Mouse (Mus musculus) heart, embryonic 10.5 days (tissue): ENCODE measurements around the gene Irgq. TPM values are rescaled to one million over a fixed set of nuclear protein-coding genes. Genes with fewer than 3 reads are reported as not detected.
"Not testable (repeated sequence)": the region's sequence is repeated elsewhere in the genome, so short reads cannot be mapped to it uniquely, and the experiment has no call there.

ENCODE experiments used
- DNase-seq: peaks from one replicate; pipeline ENCODE4 v3.0.0-alpha.2; 2017; ENCODE audit warnings: low spot score
- H3K27ac ChIP-seq: fragments of 300-500 bp; sonication (generic); 2 replicates; pipeline ENCODE4 v1.5.1; 2016; ENCODE audit warnings: mild to moderate bottlenecking
- H3K27me3 ChIP-seq: fragments of 300-500 bp; sonication (generic); 2 replicates; pipeline ENCODE4 v1.6.1; 2016; ENCODE audit warnings: mild to moderate bottlenecking; ENCODE audit not compliant: poor library complexity, insufficient read depth, severe bottlenecking
- H3K36me3 ChIP-seq: fragments of 300-500 bp; sonication (generic); 2 replicates; pipeline ENCODE4 v1.6.1; 2016; ENCODE audit warnings: mild to moderate bottlenecking, moderate library complexity
- H3K4me1 ChIP-seq: fragments of 300-500 bp; sonication (generic); 2 replicates; pipeline ENCODE4 v1.6.1; 2016; ENCODE audit warnings: mild to moderate bottlenecking
- H3K4me3 ChIP-seq: fragments of 300-500 bp; sonication (generic); 2 replicates; pipeline ENCODE4 v1.5.1; 2016; ENCODE audit warnings: mild to moderate bottlenecking, moderate library complexity
- H3K9me3 ChIP-seq: fragments of 300-500 bp; sonication (generic); 2 replicates; pipeline ENCODE4 v1.6.1; 2016; ENCODE audit warnings: mild to moderate bottlenecking, moderate library complexity
- whole genome bisulfite sequencing: fragments of 180-500 bp; shearing (Covaris S2); methylation state at CpG from one replicate; pipeline ENCODE4 v1.1.7; 2016; 5-methylcytosine and 5-hydroxymethylcytosine counted together
- polyA plus RNA-seq: library from polyadenylated mRNA; unstranded; fragments of >200 nt; fragmentation: Nextera tagmentation; extraction: Ambion mirVana; gene quantifications from 2 replicates; pipeline ENCODE4 v1.2.1, GENCODE M21; 2016

The Irgq gene
- polyA plus RNA-seq, 1 experiment from 2014 or later, result 5.7 TPM

DNA sequence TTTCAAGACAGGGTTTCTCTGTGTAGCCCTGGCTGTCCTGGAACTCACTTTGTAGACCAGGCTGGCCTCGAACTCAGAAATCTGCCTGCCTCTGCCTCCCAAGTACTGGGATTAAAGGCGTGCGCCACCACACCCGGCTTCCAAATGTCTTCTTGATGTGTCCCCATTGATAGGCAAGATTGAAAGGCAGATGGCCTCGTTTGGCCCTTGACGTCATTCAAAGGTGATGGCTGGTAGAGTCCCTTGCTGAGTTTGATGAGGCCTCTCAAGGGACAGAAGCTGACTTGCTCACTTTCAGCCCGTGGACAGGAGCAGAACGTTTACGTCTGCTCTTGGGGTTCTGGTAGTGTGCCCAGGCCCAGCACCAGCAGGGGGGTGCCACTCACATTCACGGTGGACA, 10.4 kb upstream of the Irgq start:
- DNase-seq, H3K4me1 ChIP-seq, H3K9me3 ChIP-seq, H3K27ac ChIP-seq, H3K27me3 ChIP-seq, H3K4me3 ChIP-seq: not testable (repeated sequence)
- 88% methylated on average over 10 of the region's 10 CpGs for WGBS
- H3K36me3 ChIP-seq, result peaks cover 24% of the 10 kb centered on the region

DNA sequence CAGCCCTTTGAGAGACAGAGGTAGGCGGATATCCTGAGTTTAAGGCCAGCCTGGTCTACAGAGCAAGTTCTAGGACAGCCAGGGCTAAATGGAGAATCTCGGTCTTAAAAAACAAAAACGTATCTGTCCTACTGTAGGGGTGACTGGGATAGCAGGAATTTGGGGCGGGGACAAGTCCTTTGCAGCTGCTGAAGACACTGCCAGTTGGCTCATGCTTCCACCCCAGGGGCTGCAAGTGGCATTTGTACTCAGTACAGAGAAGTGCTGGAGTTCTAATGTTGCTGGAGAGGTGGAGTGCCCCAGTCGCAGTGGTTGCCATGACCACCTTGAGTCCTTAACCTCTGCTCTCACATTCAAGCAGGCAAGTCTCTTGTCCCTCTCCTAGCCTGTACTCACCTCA, 7.7 kb upstream of the Irgq start:
- no peak for DNase-seq
- Histone ChIP-seq H3K27ac (no peak overlapping the region), H3K4me3 (no peak overlapping the region), H3K9me3 (no peaks in the 10 kb centered on the region), H3K36me3 (0 out of 2 replicates have a peak, but pooled peaks cover 3% of the 10 kb centered on the region), H3K4me1 (no peaks in the 10 kb centered on the region), H3K27me3 (no peaks in the 10 kb centered on the region)
- WGBS, result 57% methylated on average over 5 of the region's 5 CpGs

DNA sequence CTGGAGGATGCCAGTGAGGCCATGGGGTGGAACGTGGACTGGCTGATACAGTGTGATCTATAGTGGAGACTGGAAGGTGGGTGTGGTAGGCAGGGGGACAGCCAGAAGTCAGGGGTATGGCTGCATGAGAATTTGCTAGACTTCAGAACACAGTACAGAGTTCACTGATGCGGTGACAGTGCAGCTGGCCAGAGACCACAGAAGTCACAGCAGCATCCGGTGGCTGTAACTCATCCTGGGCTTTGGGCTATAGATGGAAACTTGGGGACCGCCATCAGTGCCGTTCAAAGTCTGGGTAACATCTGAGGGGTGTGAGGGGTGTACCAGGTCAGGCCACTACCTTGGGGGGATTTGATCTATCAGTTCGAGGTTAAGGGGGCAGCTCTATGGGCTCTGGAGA, 6.8 kb upstream of the Irgq start:
- Histone ChIP-seq H3K36me3 (no peaks in the 10 kb centered on the region), H3K9me3 (no peaks in the 10 kb centered on the region), H3K4me3 (no peak overlapping the region), H3K27me3 (no peaks in the 10 kb centered on the region), H3K4me1 (no peaks in the 10 kb centered on the region), H3K27ac (no peak overlapping the region)
- no peak for DNase-seq
- WGBS, result 79% methylated on average over 6 of the region's 6 CpGs

DNA sequence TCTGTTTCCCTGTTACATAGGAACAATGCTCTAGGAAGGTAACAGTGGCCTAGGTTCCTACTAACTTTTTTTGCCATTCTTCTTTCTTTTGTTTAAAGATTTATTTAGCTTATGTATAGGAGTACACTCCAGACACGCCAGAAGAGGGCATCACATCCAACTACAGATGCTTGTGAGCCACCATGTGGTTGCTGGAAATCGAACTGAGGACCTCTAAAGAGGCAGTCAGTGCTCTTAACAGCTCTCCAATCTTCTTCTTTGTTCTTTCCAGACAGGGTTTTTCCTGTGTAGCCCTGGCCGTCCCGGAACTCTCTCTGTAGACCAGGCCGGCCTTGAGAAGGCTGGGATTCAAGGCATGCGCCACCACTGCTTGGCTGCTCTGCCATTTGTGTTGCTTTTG, 5.5 kb upstream of the Irgq start:
- Histone ChIP-seq H3K4me1 (peaks cover 7% of the 10 kb centered on the region), H3K27me3 (no peaks in the 10 kb centered on the region), H3K27ac (no peak overlapping the region), H3K4me3 (no peak overlapping the region), H3K9me3 (no peaks in the 10 kb centered on the region), H3K36me3 (no peaks in the 10 kb centered on the region)
- no peak for DNase-seq
- WGBS, result 82% methylated on average over 6 of the region's 6 CpGs

DNA sequence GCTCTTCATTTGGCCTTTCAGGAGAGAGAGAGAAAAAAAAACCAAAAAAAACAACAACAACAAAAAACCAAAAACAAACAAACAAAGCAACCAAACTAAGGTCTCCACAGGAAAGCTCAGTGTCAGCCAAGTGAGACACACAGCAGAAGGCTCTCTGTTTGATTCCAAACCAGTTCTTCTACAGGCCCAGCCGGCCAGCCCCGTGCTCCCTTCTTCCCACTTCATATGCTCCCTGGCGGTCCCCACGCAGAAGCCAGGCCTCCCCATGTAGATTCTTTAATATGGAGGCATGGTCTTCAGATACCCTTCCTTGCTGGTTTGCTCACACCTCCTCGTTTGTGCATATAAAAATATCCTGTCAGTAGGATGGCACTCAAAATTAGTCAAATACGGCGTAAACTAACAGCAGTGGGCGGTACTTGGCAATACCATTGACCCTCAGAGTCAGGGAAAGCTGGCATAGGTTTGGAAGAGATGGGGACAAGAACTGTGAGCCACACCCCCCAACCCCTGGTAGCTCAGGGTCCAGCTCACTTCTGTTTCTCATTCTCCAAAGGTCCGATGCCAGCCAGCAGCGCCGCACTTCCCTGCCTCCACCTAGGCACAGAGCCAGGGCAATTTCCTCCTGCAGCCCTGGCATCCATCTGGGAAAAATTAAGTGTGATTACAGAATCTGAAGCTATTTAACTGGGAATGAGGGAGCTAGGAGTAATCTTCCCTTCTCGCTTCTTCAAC, 4.6 kb upstream of the Irgq start:
- no peak for DNase-seq
- 80% methylated on average over 12 of the region's 12 CpGs for WGBS
- H3K4me3 ChIP-seq, result no peak overlapping the region

DNA sequence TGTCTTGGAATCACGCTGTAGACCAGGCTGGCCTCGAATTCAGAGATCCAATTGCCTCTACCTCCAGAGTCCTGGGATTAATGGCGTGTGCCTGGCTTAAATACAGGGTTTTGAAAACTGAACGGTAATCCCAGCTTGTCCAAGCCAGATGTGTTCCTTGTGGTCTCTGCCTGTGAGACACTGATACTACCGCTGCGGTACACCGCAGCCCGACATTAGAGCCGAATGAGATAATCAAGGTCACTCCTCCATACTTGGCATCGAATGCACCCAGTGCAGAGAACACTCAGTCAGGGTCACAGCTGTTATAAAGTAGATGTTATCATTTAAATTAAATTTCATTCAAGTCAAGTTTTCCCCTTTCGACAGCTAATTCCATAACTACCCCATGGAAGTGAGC, 1.6 kb upstream of the Irgq start:
- no peak for DNase-seq
- H3K27me3 ChIP-seq, result peaks cover 10% of the 10 kb centered on the region
- no peak overlapping the region for H3K27ac ChIP-seq
- H3K9me3 ChIP-seq, result no peaks in the 10 kb centered on the region
- WGBS, result 92% methylated on average over 11 of the region's 11 CpGs
- no peak overlapping the region for H3K4me3 ChIP-seq
- H3K36me3 ChIP-seq, result peaks cover 12% of the 10 kb centered on the region
- H3K4me1 ChIP-seq, result peaks cover 18% of the 10 kb centered on the region

More for the DNA sequence above, 4.6 kb upstream of the Irgq start:
- Histone ChIP-seq H3K36me3 (no peaks in the 10 kb centered on the region), H3K9me3 (no peaks in the 10 kb centered on the region), H3K4me1 (peaks cover 7% of the 10 kb centered on the region), H3K27me3 (no peaks in the 10 kb centered on the region), H3K27ac (no peak overlapping the region)

DNA sequence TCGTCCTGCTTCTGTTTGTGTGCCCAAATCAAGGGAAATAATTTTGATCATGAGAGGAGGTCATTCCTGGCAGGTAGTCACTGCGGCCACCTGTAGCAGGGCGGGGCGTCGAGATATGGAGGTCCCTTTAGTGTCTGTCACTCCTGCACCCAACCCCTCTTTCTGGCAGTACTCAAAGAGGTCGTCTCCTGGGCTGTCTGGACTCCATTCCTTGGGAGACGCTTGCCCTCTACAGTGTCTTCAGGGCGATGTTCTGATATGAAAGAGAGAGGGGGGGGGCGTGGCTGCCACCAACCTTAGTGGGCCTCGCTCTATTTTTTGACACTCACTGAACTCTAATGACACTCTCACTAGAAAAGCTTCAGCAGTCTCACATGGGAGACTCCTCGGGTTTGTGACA, 909 bp upstream of the Irgq start:
- peak overlapping the region; percentile 75 for H3K4me3 ChIP-seq
- H3K36me3 ChIP-seq, result peaks cover 17% of the 10 kb centered on the region
- WGBS, result 52% methylated on average over 11 of the region's 11 CpGs
- H3K27ac ChIP-seq, result peak overlapping the region; percentile 97
- peaks cover 17% of the 10 kb centered on the region for H3K27me3 ChIP-seq
- no peaks in the 10 kb centered on the region for H3K9me3 ChIP-seq
- no peak for DNase-seq
- H3K4me1 ChIP-seq, result peaks cover 23% of the 10 kb centered on the region

DNA sequence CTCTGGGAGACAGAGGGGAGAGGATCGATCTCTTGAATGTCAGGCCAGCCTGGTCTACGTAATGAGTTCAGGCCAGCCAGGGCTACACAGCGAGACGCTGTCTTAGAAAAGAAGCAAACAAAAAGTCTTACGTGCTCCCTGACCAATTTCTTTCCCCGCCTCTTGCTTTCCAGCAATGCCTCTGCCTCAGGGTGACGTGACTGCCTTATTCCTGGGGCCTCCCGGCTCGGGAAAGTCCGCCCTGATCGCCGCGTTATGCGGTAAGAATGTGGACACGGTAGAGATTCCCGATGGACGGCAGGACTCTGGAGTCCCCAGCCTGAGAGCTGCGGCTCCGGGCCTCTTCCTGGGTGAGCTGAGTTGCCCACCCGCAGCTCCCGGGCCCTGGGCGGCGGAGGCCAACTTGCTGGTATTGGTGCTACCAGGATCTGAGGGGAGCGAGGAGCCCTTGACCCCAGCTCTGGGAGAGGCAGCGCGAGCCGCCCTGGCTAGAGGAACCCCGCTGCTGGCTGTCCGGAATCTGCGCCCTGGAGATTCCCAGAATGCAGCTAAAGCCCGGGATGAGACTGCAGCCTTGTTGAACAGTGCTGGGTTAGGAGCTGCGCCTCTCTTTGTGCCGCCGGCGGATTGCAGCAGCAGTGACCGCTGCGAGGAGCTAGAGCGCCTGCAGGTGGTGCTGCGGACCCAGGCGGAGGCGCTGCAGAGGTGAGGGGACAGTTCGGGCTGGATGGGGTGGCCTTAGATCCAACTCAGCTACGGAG, 902 bp downstream of the Irgq start:
- no peaks in the 10 kb centered on the region for H3K9me3 ChIP-seq
- peaks cover 23% of the 10 kb centered on the region for H3K4me1 ChIP-seq
- peak overlapping the region; percentile 97 for H3K27ac ChIP-seq
- peak overlapping the region; percentile 75 for H3K4me3 ChIP-seq
- DNase-seq, result peak; percentile 93
- 2% methylated on average over 43 of the region's 43 CpGs for WGBS
- peaks cover 29% of the 10 kb centered on the region for H3K36me3 ChIP-seq
- H3K27me3 ChIP-seq, result peaks cover 30% of the 10 kb centered on the region

DNA sequence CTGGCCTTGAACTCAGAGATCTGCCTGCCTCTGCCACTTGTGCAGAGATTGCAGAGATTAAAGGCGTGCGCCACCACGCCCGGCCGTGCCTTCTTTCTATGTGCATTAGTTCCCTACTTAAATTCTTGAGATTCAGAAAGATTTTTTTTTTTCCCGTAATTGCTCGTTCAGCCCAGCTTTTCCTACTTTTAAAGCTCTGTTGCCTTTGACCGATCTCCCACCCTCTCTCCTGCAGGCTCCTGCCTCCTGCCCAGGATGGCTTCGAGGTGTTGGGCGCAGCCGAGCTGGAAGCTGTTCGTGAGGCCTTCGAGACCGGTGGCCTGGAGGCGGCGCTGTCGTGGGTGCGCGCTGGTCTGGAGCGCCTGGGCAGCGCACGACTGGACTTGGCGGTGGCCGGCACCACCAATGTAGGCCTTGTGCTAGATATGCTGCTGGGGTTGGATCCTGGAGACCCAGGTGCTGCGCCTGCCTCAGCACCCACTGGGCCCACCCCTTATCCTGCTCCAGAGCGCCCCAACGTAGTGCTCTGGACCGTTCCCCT, 2.6 kb downstream of the Irgq start:
- peak overlapping the region; percentile 50; the same call in 1 of the 2 replicates for H3K4me3 ChIP-seq

DNA sequence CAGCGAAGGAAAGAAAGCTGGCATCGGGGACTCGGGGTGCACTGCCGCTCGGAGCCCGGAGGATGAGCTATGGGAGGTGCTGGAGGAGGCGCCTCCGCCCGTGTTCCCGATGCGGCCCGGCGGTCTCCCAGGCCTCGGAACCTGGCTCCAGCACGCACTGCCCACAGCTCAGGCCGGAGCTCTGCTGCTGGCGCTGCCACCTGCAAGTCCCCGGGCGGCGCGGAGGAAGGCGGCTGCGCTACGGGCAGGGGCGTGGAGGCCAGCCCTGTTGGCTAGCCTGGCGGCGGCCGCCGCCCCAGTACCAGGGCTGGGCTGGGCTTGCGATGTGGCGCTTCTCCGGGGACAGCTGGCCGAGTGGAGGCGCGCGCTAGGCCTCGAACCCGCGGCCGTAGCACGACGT, 3.3 kb downstream of the Irgq start:
- DNase-seq, result no peak
- WGBS, result 15% methylated on average over 42 of the region's 42 CpGs

More for the DNA sequence above, 2.6 kb downstream of the Irgq start:
- DNase-seq, result no peak
- Histone ChIP-seq H3K27ac (no peak overlapping the region), H3K36me3 (peaks cover 29% of the 10 kb centered on the region), H3K9me3 (no peaks in the 10 kb centered on the region), H3K27me3 (peaks cover 30% of the 10 kb centered on the region), H3K4me1 (peaks cover 23% of the 10 kb centered on the region)
- 64% methylated on average over 28 of the region's 28 CpGs for WGBS

DNA sequence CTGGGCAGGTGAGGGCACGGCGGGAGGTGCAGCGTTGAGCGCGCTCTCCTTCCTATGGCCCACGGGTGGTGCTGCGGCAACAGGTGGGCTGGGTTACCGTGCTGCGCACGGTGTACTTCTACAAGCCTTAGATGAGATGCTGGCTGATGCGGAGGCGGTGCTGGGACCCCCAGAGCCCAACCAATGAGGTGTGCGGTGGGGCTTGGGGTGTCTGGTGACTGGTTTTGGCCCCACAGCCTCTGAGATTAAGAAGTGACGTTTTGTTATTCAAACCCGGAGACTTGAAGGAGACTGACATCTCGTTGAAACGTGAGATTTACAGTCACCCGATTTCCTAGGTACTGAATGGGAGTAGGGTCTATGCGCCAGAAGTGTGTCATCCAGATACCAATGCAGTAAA, 3.8 kb downstream of the Irgq start:
- peaks cover 29% of the 10 kb centered on the region for H3K36me3 ChIP-seq
- DNase-seq, result no peak
- 24% methylated on average over 19 of the region's 19 CpGs for WGBS
- H3K4me1 ChIP-seq, result peaks cover 21% of the 10 kb centered on the region
- H3K27ac ChIP-seq, result 0 out of 2 replicates have a peak overlapping the region, but pooled peaks have one; percentile 33
- H3K9me3 ChIP-seq, result no peaks in the 10 kb centered on the region
- H3K4me3 ChIP-seq, result peak overlapping the region; percentile 50
- peaks cover 30% of the 10 kb centered on the region for H3K27me3 ChIP-seq

More for the DNA sequence above, 3.3 kb downstream of the Irgq start:
- H3K9me3 ChIP-seq, result no peaks in the 10 kb centered on the region
- H3K27me3 ChIP-seq, result peaks cover 30% of the 10 kb centered on the region
- H3K36me3 ChIP-seq, result peaks cover 29% of the 10 kb centered on the region
- peak overlapping the region; percentile 50 for H3K4me3 ChIP-seq
- H3K4me1 ChIP-seq, result peaks cover 23% of the 10 kb centered on the region
- H3K27ac ChIP-seq, result 0 out of 2 replicates have a peak overlapping the region, but pooled peaks have one; percentile 33

DNA sequence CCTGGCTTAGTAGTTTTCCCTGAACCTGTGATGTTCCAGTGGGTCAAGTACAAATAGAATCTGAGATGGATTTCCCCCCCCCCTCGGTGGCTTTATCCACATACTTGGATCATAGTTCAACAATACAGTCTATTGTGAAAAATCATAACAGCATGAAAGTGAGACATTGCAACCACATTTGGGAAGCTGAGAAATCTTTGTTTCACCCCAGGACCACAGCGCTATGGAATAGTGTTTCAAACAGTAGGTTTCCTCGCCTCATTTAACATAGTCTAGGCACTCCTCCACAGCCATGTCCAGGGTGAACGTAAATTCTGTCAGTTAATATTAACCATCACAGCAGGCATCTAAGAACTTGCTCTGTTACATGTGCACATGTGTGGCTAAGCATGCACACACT, 6.6 kb downstream of the Irgq start:
- H3K27me3 ChIP-seq, result peaks cover 30% of the 10 kb centered on the region
- WGBS, result 88% methylated on average over 4 of the region's 4 CpGs
- no peak overlapping the region for H3K27ac ChIP-seq
- peaks cover 13% of the 10 kb centered on the region for H3K4me1 ChIP-seq
- H3K9me3 ChIP-seq, result no peaks in the 10 kb centered on the region
- no peak for DNase-seq
- H3K4me3 ChIP-seq, result no peak overlapping the region
- H3K36me3 ChIP-seq, result peaks cover 29% of the 10 kb centered on the region

DNA sequence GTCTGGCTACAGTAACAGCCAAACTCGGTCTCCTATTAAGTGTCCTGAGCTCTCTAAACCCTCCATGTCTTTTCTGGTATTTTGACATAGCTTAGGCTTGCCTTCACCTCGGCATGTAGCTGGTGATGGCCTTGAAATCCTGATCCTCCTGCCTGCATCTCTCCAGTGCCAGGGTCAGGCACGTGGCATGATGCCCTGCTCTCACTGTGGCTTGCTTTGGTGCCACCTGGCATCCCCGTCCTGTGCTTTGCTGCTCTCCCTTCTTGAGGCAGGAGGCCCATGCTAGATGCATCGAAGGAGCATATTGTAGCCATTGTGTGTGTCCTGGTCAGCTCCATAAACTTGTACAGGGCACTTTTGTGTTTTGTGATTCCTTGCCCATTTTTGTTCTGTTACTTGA, 7.1 kb downstream of the Irgq start:
- Histone ChIP-seq H3K36me3 (peaks cover 28% of the 10 kb centered on the region), H3K4me1 (peaks cover 13% of the 10 kb centered on the region), H3K27me3 (peaks cover 30% of the 10 kb centered on the region), H3K9me3 (no peaks in the 10 kb centered on the region), H3K27ac (no peak overlapping the region), H3K4me3 (no peak overlapping the region)
- DNase-seq, result no peak
- WGBS, result 76% methylated on average over 5 of the region's 5 CpGs
